Mouse (Mus musculus) small intestine, adult 2 months (tissue): ENCODE results near the gene Gm13212. TPM values are rescaled to one million over a fixed set of nuclear protein-coding genes. Genes with fewer than 3 reads are reported as not detected.
"Not testable (repeated sequence)": the region's sequence is repeated elsewhere in the genome, so short reads cannot be mapped to it uniquely, and the experiment has no call there.

ENCODE experiments used
- H3K27ac ChIP-seq: fragments of 200-500 bp; 2 replicates; pipeline ENCODE4 v1.5.1; 2012; ENCODE audit warnings: low read depth, low read length, control low read depth, inconsistent platforms; ENCODE audit not compliant: insufficient read depth
- H3K27me3 ChIP-seq: fragments of 200-500 bp; 2 replicates; pipeline ENCODE4 v1.6.1; 2012; ENCODE audit warnings: mild to moderate bottlenecking, moderate library complexity, low read length, inconsistent platforms; ENCODE audit not compliant: control insufficient read depth, insufficient read depth
- H3K36me3 ChIP-seq: fragments of 200-500 bp; 2 replicates; pipeline ENCODE4 v1.6.1; 2012; ENCODE audit warnings: mild to moderate bottlenecking, low read length, control low read depth, inconsistent platforms; ENCODE audit not compliant: control insufficient read depth, insufficient read depth
- H3K4me1 ChIP-seq: fragments of 200-500 bp; 2 replicates; pipeline ENCODE4 v1.6.1; 2012; ENCODE audit warnings: low read length, inconsistent platforms, mixed read lengths; ENCODE audit not compliant: control insufficient read depth, insufficient read depth, insufficient read length
- H3K4me3 ChIP-seq: fragments of 200-500 bp; 2 replicates; pipeline ENCODE4 v1.5.1; 2012; ENCODE audit warnings: low read depth, mild to moderate bottlenecking, control low read depth, inconsistent platforms, low read length, moderate library complexity
- WGBS: fragments of 180-500 bp; shearing (Covaris S2); methylation state at CpG from one replicate; pipeline ENCODE4 v1.1.7; 2018; 5-methylcytosine and 5-hydroxymethylcytosine counted together
- polyA plus RNA-seq: library from polyadenylated mRNA; depleted of rRNA; stranded (reverse); fragments of >200 nt; gene quantifications from 2 replicates; pipeline ENCODE4 v1.2.3, GENCODE M21; 2012; rRNA removed

Gm13212 gene
- polyA plus RNA-seq, 1 experiment = not detected

- not testable (repeated sequence) for H3K36me3 ChIP-seq, H3K4me3 ChIP-seq, H3K27ac ChIP-seq, H3K27me3 ChIP-seq, H3K4me1 ChIP-seq
- 74% methylated on average over 2 of the region's 2 CpGs for WGBS
Measured at GRCm38 (mm10) chr4:145586046-145586445, 1.1 kb downstream of the Gm13212 start.

DNA sequence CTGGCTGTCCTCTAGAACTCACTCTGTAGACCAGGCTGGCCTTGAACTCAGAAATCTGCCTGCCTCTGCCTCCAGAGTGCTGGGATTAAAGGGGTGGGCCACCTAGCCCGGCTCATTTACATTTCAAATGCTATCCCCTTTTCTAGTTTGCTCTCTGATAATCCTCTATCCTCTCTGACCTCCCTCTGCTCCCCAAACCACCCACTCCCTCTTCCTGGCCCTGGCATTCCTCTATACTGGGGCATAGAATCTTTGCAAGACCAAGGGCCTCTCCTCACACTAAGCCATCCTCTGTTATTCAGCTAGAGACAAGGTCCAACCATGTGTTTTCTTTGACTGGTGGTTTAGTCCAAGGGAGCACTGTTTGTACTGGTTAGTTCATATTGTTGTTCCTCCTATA is 9.2 kb downstream of the Gm13212 start:
- H3K27ac ChIP-seq, H3K27me3 ChIP-seq, H3K4me1 ChIP-seq, H3K36me3 ChIP-seq, H3K4me3 ChIP-seq: not testable (repeated sequence)
- 68% methylated on average over 1 of the region's 1 CpGs for WGBS

GRCm38 (mm10) chr4:145594798-145595197 is 9.8 kb downstream of the Gm13212 start:
- H3K27ac ChIP-seq, H3K27me3 ChIP-seq, H3K4me3 ChIP-seq, H3K4me1 ChIP-seq, H3K36me3 ChIP-seq: not testable (repeated sequence)
- 88% methylated on average over 4 of the region's 4 CpGs for WGBS

DNA sequence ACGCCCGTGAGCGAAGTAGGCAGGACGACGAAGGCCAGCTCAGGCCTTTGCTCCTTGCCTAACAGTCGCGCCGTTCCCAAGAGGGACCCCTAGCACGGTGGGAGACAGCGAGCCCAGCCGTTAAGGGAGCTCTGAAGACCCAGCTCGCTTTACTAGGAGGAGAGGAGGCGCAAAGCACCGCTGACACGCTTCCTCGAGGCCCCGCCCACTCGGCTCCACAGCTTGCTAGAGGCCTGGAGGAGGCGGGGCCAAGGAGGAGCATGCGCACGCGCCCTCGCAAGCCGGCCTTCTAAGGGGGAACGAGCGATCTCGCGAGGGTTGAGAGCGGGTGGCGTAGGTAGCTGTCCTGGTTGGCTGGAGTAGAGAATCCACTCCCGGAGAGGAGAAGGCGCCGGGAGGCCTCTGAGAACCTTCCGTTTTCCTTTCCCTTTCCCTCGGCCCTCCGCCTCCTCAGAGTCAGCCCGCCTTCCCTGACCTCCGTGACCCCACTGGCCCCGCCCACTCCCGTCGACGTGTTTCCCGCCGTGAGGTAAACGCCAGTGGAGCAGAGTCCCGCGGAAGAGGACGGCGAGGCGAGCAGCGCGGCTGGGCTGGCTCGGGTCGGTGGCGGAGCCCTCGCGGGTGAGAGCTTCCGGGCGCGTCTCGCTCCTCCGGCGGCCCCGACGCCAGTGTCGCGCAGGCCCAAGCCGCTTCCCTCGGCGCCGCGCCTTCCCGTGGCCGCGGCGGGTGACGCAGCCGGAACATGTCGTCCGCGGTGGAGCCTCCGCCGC is 55.6 kb downstream of the Gm13212 start:
- H3K4me1 ChIP-seq, H3K27me3 ChIP-seq, H3K27ac ChIP-seq, H3K36me3 ChIP-seq: not testable (repeated sequence)
- WGBS = 36% methylated on average over 82 of the region's 83 CpGs
- peak overlapping the region; percentile 31 for H3K4me3 ChIP-seq

DNA sequence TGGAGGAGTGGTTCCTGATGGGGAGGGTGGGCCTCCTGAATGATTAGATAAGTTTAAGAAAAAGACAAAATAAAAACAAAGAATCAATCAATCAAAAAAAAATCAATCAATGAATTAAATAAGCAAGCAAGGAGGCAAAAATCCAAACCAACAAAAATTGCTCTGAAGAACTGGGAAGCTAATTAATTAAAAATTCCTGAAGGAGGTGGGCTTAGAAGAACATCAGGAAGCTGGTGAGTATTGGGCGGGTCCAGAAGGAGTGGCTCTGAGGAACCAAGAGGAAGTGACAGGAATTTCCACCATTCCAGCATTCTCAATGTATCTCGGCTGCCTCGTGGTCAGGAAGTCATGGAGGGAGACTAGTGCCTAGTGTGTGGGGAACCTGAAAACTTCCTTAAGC is 85.4 kb downstream of the Gm13212 start, which contains the start of gene Zfp980:
Gene Zfp980 (plus strand): TSS at position 301 of the 400 bp plus-strand sequence.
- not testable (repeated sequence) for H3K27ac ChIP-seq, H3K4me3 ChIP-seq, H3K4me1 ChIP-seq, H3K27me3 ChIP-seq, H3K36me3 ChIP-seq
- 77% methylated on average over 3 of the region's 3 CpGs for WGBS

- not testable (repeated sequence) for H3K27ac ChIP-seq, H3K4me1 ChIP-seq, H3K36me3 ChIP-seq, H3K4me3 ChIP-seq, H3K27me3 ChIP-seq
- WGBS = 55% methylated on average over 2 of the region's 2 CpGs
Measured at GRCm38 (mm10) chr4:145674286-145674780, 89.4 kb downstream of the Gm13212 start.

Other genes with a start within 250 kb of the Gm13212 start
- not detected in 2 replicates for gene Zfp990, start 74.4 kb upstream of the Gm13212 start, polyA plus RNA-seq
- not detected in 2 replicates for gene Zfp980, start 85.5 kb downstream of the Gm13212 start, polyA plus RNA-seq